Comparison of ENCODE assay signal across 8 mouse cellular contexts in genomic region chr7:45704046-45704559, GRCm38 (mm10). TPM values are rescaled to one million over a fixed set of nuclear protein-coding genes. Genes with fewer than 3 reads are reported as not detected.
DNase-seq lines count a peak whose midpoint lies in the region; ATAC-seq and TF ChIP-seq lines count a peak whose summit lies in the region.

No protein-coding gene starts in this region.

- peak overlapping the region; percentile 66 for H3K27ac ChIP-seq in CH12.LX (ENCODE audit: insufficient read depth, low read depth)
- H3K27ac ChIP-seq in bone marrow macrophage, adult 2 months (ENCODE audit: insufficient read depth, low read depth, low read length), result peak overlapping the region; percentile 73
- peak overlapping the region; percentile 90 for H3K27ac ChIP-seq in forebrain, embryonic 10.5 days
- peak overlapping the region; percentile 91 for H3K27ac ChIP-seq in heart, embryonic 16.5 days (ENCODE audit: low read length)
- peak overlapping the region; percentile 9; the same call in 1 of the 2 replicates for H3K27ac ChIP-seq in liver, embryonic 14.5 days
- H3K27ac ChIP-seq in neural tube, embryonic 14.5 days (ENCODE audit: low read depth, low read length), result peak overlapping the region; percentile 73

- in situ Hi-C loops in CH12.LX (cut with MboI; ENCODE audit: low pct_ligation_motif_present, low pct_unique_long_range_greater_than_20kb, low sequenced_read_pairs), result no loop called here

- TF ChIP-seq CTCF in CH12.LX (conservative IDR thresholded peaks at IDR 0.05 in 1 of 2, IDR thresholded peaks at IDR 0.05 in 1 of 2; ENCODE audit: low read depth in 2 of 2, low read length in 2 of 2), result no peak
- no peak for TF ChIP-seq CTCF in bone marrow macrophage, adult 2 months (IDR thresholded peaks at IDR 0.05; ENCODE audit: low read depth, low read length)
- no peak for TF ChIP-seq CTCF in liver, embryonic 14.5 days (IDR thresholded peaks at IDR 0.05; ENCODE audit: low read depth)

- peak overlapping the region; percentile 58; the same call in 1 of the 2 replicates for H3K9ac ChIP-seq in CH12.LX (ENCODE audit: insufficient read depth, low read depth)
- peak overlapping the region; percentile 66 for H3K9ac ChIP-seq in heart, embryonic 16.5 days (ENCODE audit: low read length)
- H3K9ac ChIP-seq in liver, embryonic 14.5 days (replicated peaks), result peak overlapping the region; percentile 41
- H3K9ac ChIP-seq in neural tube, embryonic 14.5 days (replicated peaks; ENCODE audit: low read depth, low read length), result peak overlapping the region; percentile 47

- no peaks in the 10 kb centered on the region for H3K27me3 ChIP-seq in CH12.LX (replicated peaks)
- H3K27me3 ChIP-seq in forebrain, embryonic 10.5 days (ENCODE audit: poor library complexity, severe bottlenecking), result peaks cover 22% of the 10 kb centered on the region
- H3K27me3 ChIP-seq in heart, embryonic 16.5 days (ENCODE audit: control insufficient read depth, insufficient read depth, low read length), result peaks cover 14% of the 10 kb centered on the region
- H3K27me3 ChIP-seq in liver, embryonic 14.5 days (ENCODE audit: control insufficient read depth, insufficient read depth, low read length), result peaks cover 24% of the 10 kb centered on the region
- peaks cover 4% of the 10 kb centered on the region; the same call in 1 of the 2 replicates for H3K27me3 ChIP-seq in neural tube, embryonic 14.5 days (ENCODE audit: control insufficient read depth, insufficient read depth, low read length)

- TF ChIP-seq EP300 in CH12.LX (IDR thresholded peaks at IDR 0.05; ENCODE audit: low read length), result no peak
- TF ChIP-seq EP300 in liver, embryonic 14.5 days (IDR thresholded peaks at IDR 0.05; ENCODE audit: low read depth), result no peak

- peak overlapping the region; percentile 91 for H3K4me2 ChIP-seq in CH12.LX (ENCODE audit: insufficient read depth, low read depth, poor library complexity, severe bottlenecking)
- peak overlapping the region; percentile 99 for H3K4me2 ChIP-seq in heart, embryonic 16.5 days (ENCODE audit: low read depth, low read length)
- H3K4me2 ChIP-seq in liver, embryonic 14.5 days (ENCODE audit: low read depth), result peak overlapping the region; percentile 78
- peak overlapping the region; percentile 93 for H3K4me2 ChIP-seq in neural tube, embryonic 14.5 days (ENCODE audit: low read depth, low read length)

- H3K9me3 ChIP-seq in CH12.LX (replicated peaks; ENCODE audit: low read length), result no peaks in the 10 kb centered on the region
- H3K9me3 ChIP-seq in forebrain, embryonic 10.5 days, result no peaks in the 10 kb centered on the region
- H3K9me3 ChIP-seq in heart, embryonic 16.5 days (replicated peaks; ENCODE audit: control insufficient read depth, low read length), result no peaks in the 10 kb centered on the region
- H3K9me3 ChIP-seq in liver, embryonic 14.5 days (ENCODE audit: control insufficient read depth, low read length), result no peaks in the 10 kb centered on the region
- no peaks in the 10 kb centered on the region for H3K9me3 ChIP-seq in neural tube, embryonic 14.5 days (ENCODE audit: control insufficient read depth, low read length)

- no peak for TF ChIP-seq RAD21 in CH12.LX (IDR thresholded peaks at IDR 0.05; ENCODE audit: low read depth, low read length)

- H3K79me2 ChIP-seq in CH12.LX (replicated peaks; ENCODE audit: control insufficient read depth, extremely low read depth, insufficient read depth, poor library complexity, severe bottlenecking), result no peaks in the 10 kb centered on the region

- peak; percentile 88 for DNase-seq in CH12.LX (ENCODE audit: extremely low read depth)
- DNase-seq in forebrain, embryonic 10.5 days (ENCODE audit: extremely low spot score, low spot score), result peak; percentile 74
- peak; percentile 78 for DNase-seq in kidney, postnatal 14 days
- peak in 1 of 3 experiments; percentile 66 for DNase-seq in liver, embryonic 14.5 days (ENCODE audit: low read depth in 3 of 3, low spot score in 3 of 3)
- DNase-seq in thymus, postnatal 25 days, result peak; percentile 61

- peak overlapping the region; percentile 44 to 55 (median 46) for H3K4me3 ChIP-seq in CH12.LX (replicated peaks in 1 of 3; ENCODE audit: low read depth in 2 of 3, low read length in 2 of 3, poor library complexity in 1 of 3)
- peak overlapping the region; percentile 58 for H3K4me3 ChIP-seq in bone marrow macrophage, adult 2 months (ENCODE audit: insufficient read depth, low read length)
- H3K4me3 ChIP-seq in forebrain, embryonic 10.5 days, result peak overlapping the region; percentile 82
- peak overlapping the region; percentile 52 for H3K4me3 ChIP-seq in heart, embryonic 16.5 days (ENCODE audit: low read length)
- peak overlapping the region; percentile 42 to 48 for H3K4me3 ChIP-seq in liver, embryonic 14.5 days (ENCODE audit: insufficient read depth in 1 of 2, low read depth in 2 of 2, low read length in 2 of 2)
- H3K4me3 ChIP-seq in neural tube, embryonic 14.5 days (ENCODE audit: low read depth, low read length), result peak overlapping the region; percentile 31

- H3K36me3 ChIP-seq in CH12.LX (replicated peaks in 1 of 2; ENCODE audit: control insufficient read depth in 1 of 2, insufficient read depth in 1 of 2, low read length in 1 of 2), result peaks cover 0 to 4% of the 10 kb centered on the region in 2 experiments
- H3K36me3 ChIP-seq in forebrain, embryonic 10.5 days (replicated peaks), result no peaks in the 10 kb centered on the region
- no peaks in the 10 kb centered on the region for H3K36me3 ChIP-seq in heart, embryonic 16.5 days (ENCODE audit: control insufficient read depth, insufficient read depth)
- no peaks in the 10 kb centered on the region for H3K36me3 ChIP-seq in liver, embryonic 14.5 days (replicated peaks; ENCODE audit: control insufficient read depth, insufficient read depth, low read depth)
- no peaks in the 10 kb centered on the region for H3K36me3 ChIP-seq in neural tube, embryonic 14.5 days (ENCODE audit: control insufficient read depth, insufficient read depth, low read length)

- H3K4me1 ChIP-seq in CH12.LX (ENCODE audit: control insufficient read depth in 1 of 2, insufficient read depth in 2 of 2), result peaks cover 3 to 61% of the 10 kb centered on the region in 2 experiments; a peak in 3 of 4 replicates
- peaks cover 20% of the 10 kb centered on the region for H3K4me1 ChIP-seq in bone marrow macrophage, adult 2 months (ENCODE audit: control insufficient read depth, insufficient read depth, low read length)
- peaks cover 85% of the 10 kb centered on the region for H3K4me1 ChIP-seq in forebrain, embryonic 10.5 days
- H3K4me1 ChIP-seq in heart, embryonic 16.5 days (ENCODE audit: control insufficient read depth, insufficient read depth, low read length), result peaks cover 53% of the 10 kb centered on the region
- peaks cover 29 to 32% of the 10 kb centered on the region in 2 experiments for H3K4me1 ChIP-seq in liver, embryonic 14.5 days (replicated peaks; ENCODE audit: control insufficient read depth in 2 of 2, insufficient read depth in 2 of 2, low read length in 1 of 2)
- H3K4me1 ChIP-seq in neural tube, embryonic 14.5 days (ENCODE audit: control insufficient read depth, insufficient read depth, low read length), result peaks cover 35% of the 10 kb centered on the region

- ATAC-seq in heart, embryonic 16.5 days (replicated peaks; ENCODE audit: extremely low read depth, insufficient read depth, low FRiP score), result peak; percentile 42
- ATAC-seq in liver, embryonic 14.5 days (ENCODE audit: insufficient read depth), result peak; percentile 55
- peak; percentile 44 for ATAC-seq in neural tube, embryonic 14.5 days (ENCODE audit: low read depth)

- peak; percentile 80 for TF ChIP-seq POLR2A in CH12.LX (IDR thresholded peaks at IDR 0.05; ENCODE audit: low read depth, low read length)
- TF ChIP-seq POLR2A in bone marrow macrophage, adult 2 months (IDR thresholded peaks at IDR 0.05; ENCODE audit: borderline replicate concordance, low read depth, low read length), result no peak

- 1% methylated on average over 13 of the region's 13 CpGs for WGBS in forebrain, embryonic 10.5 days
- WGBS in heart, embryonic 16.5 days, result under 1% methylated on average over 13 of the region's 13 CpGs
- under 1% methylated on average over 13 of the region's 13 CpGs for WGBS in liver, embryonic 14.5 days (ENCODE audit: insufficient replicate concordance)
- 1% methylated on average over 13 of the region's 13 CpGs for WGBS in neural tube, embryonic 14.5 days

- dilution Hi-C loops in CH12.LX (cut with MboI; ENCODE audit: extremely low pct_ligation_motif_present, extremely low pct_unique_long_range_greater_than_20kb, low sequenced_read_pairs), result no loop called here

RNA-seq across cellular contexts. Expression of gene Dbp, which starts 0.8 kb away (rescaled TPM):
- total RNA-seq in CH12.LX (2012; rRNA removed) (7.9 and 8.5 TPM in 2 replicates), CH12.LX (2014; rRNA removed) (11.0 and 12.4 TPM in 2 replicates)
- 7.2 and 10.4 TPM in 2 replicates for polyA plus RNA-seq in CH12.LX (2012; ENCODE audit: insufficient read length, low read depth)
- 85.2 and 85.6 TPM in 2 replicates for polyA plus RNA-seq in bone marrow macrophage, adult 2 months (2012; ENCODE audit: insufficient read depth, insufficient read length, missing spikeins)
- 2.6 and 2.7 TPM in 2 replicates for polyA plus RNA-seq in forebrain, embryonic 10.5 days (2016; fragmentation: Nextera tagmentation; extraction: Ambion mirVana)
- 3.0 and 3.6 TPM in 2 replicates for polyA plus RNA-seq in heart, embryonic 16.5 days (2015; fragmentation: Nextera tagmentation; extraction: Ambion mirVana)
- 0.69 and 0.80 TPM in 2 replicates for polyA plus RNA-seq in liver, embryonic 14.5 days (2012; rRNA removed)
- 0.51 and 0.54 TPM in 2 replicates for polyA plus RNA-seq in liver, embryonic 14.5 days (2014; fragmentation: Nextera tagmentation; extraction: Ambion mirVana)
- polyA plus RNA-seq in neural tube, embryonic 14.5 days (2014; fragmentation: Nextera tagmentation; extraction: Ambion mirVana), result 2.5 and 2.6 TPM in 2 replicates

RNA-seq across cellular contexts. Expression of gene Car11, which starts 4.5 kb away (rescaled TPM):
- total RNA-seq in CH12.LX (2012; rRNA removed) (0.25 TPM in 1 of 2 replicates, not detected in the other), CH12.LX (2014; rRNA removed) (not detected in 2 replicates)
- 0.61 TPM in 1 of 2 replicates, not detected in the other for polyA plus RNA-seq in CH12.LX (2012; ENCODE audit: insufficient read length, low read depth)
- 1.3 and 1.9 TPM in 2 replicates for polyA plus RNA-seq in bone marrow macrophage, adult 2 months (2012; ENCODE audit: insufficient read depth, insufficient read length, missing spikeins)
- polyA plus RNA-seq in forebrain, embryonic 10.5 days (2016; fragmentation: Nextera tagmentation; extraction: Ambion mirVana), result 2.5 and 3.2 TPM in 2 replicates
- polyA plus RNA-seq in heart, embryonic 16.5 days (2015; fragmentation: Nextera tagmentation; extraction: Ambion mirVana), result 4.2 and 5.1 TPM in 2 replicates
- polyA plus RNA-seq in liver, embryonic 14.5 days (2012; rRNA removed), result 0.23 and 0.58 TPM in 2 replicates
- polyA plus RNA-seq in liver, embryonic 14.5 days (2014; fragmentation: Nextera tagmentation; extraction: Ambion mirVana), result 0.42 and 0.44 TPM in 2 replicates
- polyA plus RNA-seq in neural tube, embryonic 14.5 days (2014; fragmentation: Nextera tagmentation; extraction: Ambion mirVana), result 31.9 and 32.8 TPM in 2 replicates

RNA-seq across cellular contexts. Expression of gene Sec1, which starts 9.9 kb away (rescaled TPM):
- total RNA-seq in CH12.LX (2012; rRNA removed) (0.04 and 0.08 TPM in 2 replicates), CH12.LX (2014; rRNA removed) (0.18 and 0.26 TPM in 2 replicates)
- polyA plus RNA-seq in CH12.LX (2012; ENCODE audit: insufficient read length, low read depth), result 0.33 and 0.46 TPM in 2 replicates
- polyA plus RNA-seq in bone marrow macrophage, adult 2 months (2012; ENCODE audit: insufficient read depth, insufficient read length, missing spikeins), result not detected in 2 replicates
- 0.78 and 1.1 TPM in 2 replicates for polyA plus RNA-seq in forebrain, embryonic 10.5 days (2016; fragmentation: Nextera tagmentation; extraction: Ambion mirVana)
- 0.33 and 0.65 TPM in 2 replicates for polyA plus RNA-seq in heart, embryonic 16.5 days (2015; fragmentation: Nextera tagmentation; extraction: Ambion mirVana)
- polyA plus RNA-seq in liver, embryonic 14.5 days (2012; rRNA removed), result 0.02 and 0.03 TPM in 2 replicates
- polyA plus RNA-seq in liver, embryonic 14.5 days (2014; fragmentation: Nextera tagmentation; extraction: Ambion mirVana), result not detected in 2 replicates
- polyA plus RNA-seq in neural tube, embryonic 14.5 days (2014; fragmentation: Nextera tagmentation; extraction: Ambion mirVana), result 0.13 and 0.54 TPM in 2 replicates

RNA-seq across cellular contexts. Expression of gene Rpl18, which starts 11.2 kb away (rescaled TPM):
- total RNA-seq in CH12.LX (2012; rRNA removed) (3,614 and 3,766 TPM in 2 replicates), CH12.LX (2014; rRNA removed) (3,153 and 3,204 TPM in 2 replicates)
- 2,393 and 2,438 TPM in 2 replicates for polyA plus RNA-seq in CH12.LX (2012; ENCODE audit: insufficient read length, low read depth)
- 802 and 833 TPM in 2 replicates for polyA plus RNA-seq in bone marrow macrophage, adult 2 months (2012; ENCODE audit: insufficient read depth, insufficient read length, missing spikeins)
- 1,181 and 1,186 TPM in 2 replicates for polyA plus RNA-seq in forebrain, embryonic 10.5 days (2016; fragmentation: Nextera tagmentation; extraction: Ambion mirVana)
- 520 and 591 TPM in 2 replicates for polyA plus RNA-seq in heart, embryonic 16.5 days (2015; fragmentation: Nextera tagmentation; extraction: Ambion mirVana)
- 499 and 605 TPM in 2 replicates for polyA plus RNA-seq in liver, embryonic 14.5 days (2012; rRNA removed)
- 832 and 846 TPM in 2 replicates for polyA plus RNA-seq in liver, embryonic 14.5 days (2014; fragmentation: Nextera tagmentation; extraction: Ambion mirVana)
- 603 and 609 TPM in 2 replicates for polyA plus RNA-seq in neural tube, embryonic 14.5 days (2014; fragmentation: Nextera tagmentation; extraction: Ambion mirVana)

RNA-seq across cellular contexts. Expression of gene Sphk2, which starts 13.7 kb away (rescaled TPM):
- total RNA-seq in CH12.LX (2012; rRNA removed) (16.6 and 19.2 TPM in 2 replicates), CH12.LX (2014; rRNA removed) (7.3 and 9.4 TPM in 2 replicates)
- 21.8 and 22.4 TPM in 2 replicates for polyA plus RNA-seq in CH12.LX (2012; ENCODE audit: insufficient read length, low read depth)
- polyA plus RNA-seq in bone marrow macrophage, adult 2 months (2012; ENCODE audit: insufficient read depth, insufficient read length, missing spikeins), result 51.2 and 56.1 TPM in 2 replicates
- 34.0 and 36.6 TPM in 2 replicates for polyA plus RNA-seq in forebrain, embryonic 10.5 days (2016; fragmentation: Nextera tagmentation; extraction: Ambion mirVana)
- polyA plus RNA-seq in heart, embryonic 16.5 days (2015; fragmentation: Nextera tagmentation; extraction: Ambion mirVana), result 18.9 and 19.1 TPM in 2 replicates
- 7.6 and 9.1 TPM in 2 replicates for polyA plus RNA-seq in liver, embryonic 14.5 days (2012; rRNA removed)
- polyA plus RNA-seq in liver, embryonic 14.5 days (2014; fragmentation: Nextera tagmentation; extraction: Ambion mirVana), result 5.8 and 9.0 TPM in 2 replicates
- polyA plus RNA-seq in neural tube, embryonic 14.5 days (2014; fragmentation: Nextera tagmentation; extraction: Ambion mirVana), result 15.6 and 19.1 TPM in 2 replicates

Comparison
In these comparisons a context has a peak if more than half of its experiments do, and no peak if none do; other contexts are left out.
1. H3K27ac ChIP-seq: peak in every context shown above with its lines; median percentile 91 in heart, embryonic 16.5 days; 90 in forebrain, embryonic 10.5 days; 73 in bone marrow macrophage, adult 2 months; 73 in neural tube, embryonic 14.5 days; 66 in CH12.LX; 9 in liver, embryonic 14.5 days.
2. H3K4me3 ChIP-seq: peak in every context shown above with its lines; median percentile 82 in forebrain, embryonic 10.5 days; 58 in bone marrow macrophage, adult 2 months; 52 in heart, embryonic 16.5 days; 46 in CH12.LX; 45 in liver, embryonic 14.5 days; 31 in neural tube, embryonic 14.5 days.